Mouse (Mus musculus) forebrain, embryonic 13.5 days (tissue): ENCODE results near the gene Syne1. TPM values are rescaled to one million over a fixed set of nuclear protein-coding genes. Genes with fewer than 3 reads are reported as not detected.

Source experiments
- ATAC-seq: fragments of 200-750 bp; cut with Nextera tagmentation; 2 replicates; pipeline ENCODE4 v1.8.0; 2017
- H3K27ac ChIP-seq: fragments of 300-500 bp; sonication (generic); 2 replicates; pipeline ENCODE4 v1.5.1; 2015; ENCODE audit warnings: inconsistent platforms, mild to moderate bottlenecking, moderate library complexity
- H3K27me3 ChIP-seq: fragments of 300-500 bp; sonication (generic); 2 replicates; pipeline ENCODE4 v1.6.1; 2015; ENCODE audit warnings: mild to moderate bottlenecking, inconsistent platforms
- H3K36me3 ChIP-seq: fragments of 300-500 bp; sonication (generic); 2 replicates; pipeline ENCODE4 v1.6.1; 2015; ENCODE audit warnings: mild to moderate bottlenecking, inconsistent platforms; ENCODE audit not compliant: poor library complexity, severe bottlenecking
- H3K4me1 ChIP-seq: fragments of 300-500 bp; sonication (generic); 2 replicates; pipeline ENCODE4 v1.6.1; 2015; ENCODE audit warnings: inconsistent platforms
- H3K4me2 ChIP-seq: fragments of 300-500 bp; sonication (generic); 2 replicates; pipeline ENCODE4 v1.6.1; 2015; ENCODE audit warnings: inconsistent platforms, mild to moderate bottlenecking, moderate library complexity
- H3K4me3 ChIP-seq: fragments of 300-500 bp; sonication (generic); 2 replicates; pipeline ENCODE4 v1.5.1; 2015; ENCODE audit warnings: mild to moderate bottlenecking, inconsistent platforms
- H3K9ac ChIP-seq: fragments of 300-500 bp; sonication (generic); 2 replicates; pipeline ENCODE4 v1.6.1; 2015; ENCODE audit warnings: mild to moderate bottlenecking, inconsistent platforms
- H3K9me3 ChIP-seq: fragments of 300-500 bp; sonication (generic); replicated peaks from 2 replicates; pipeline ENCODE4 v1.6.1; 2016; ENCODE audit warnings: inconsistent platforms
- WGBS: fragments of 180-500 bp; shearing (Covaris S2); methylation state at CpG from one replicate; pipeline ENCODE4 v1.1.7; 2015; 5-methylcytosine and 5-hydroxymethylcytosine counted together
- polyA plus RNA-seq: library from polyadenylated mRNA; unstranded; fragments of >200 nt; fragmentation: Nextera tagmentation; extraction: Ambion mirVana; gene quantifications from 2 replicates; pipeline ENCODE4 v1.2.1, GENCODE M21; 2015

The Syne1 gene
- polyA plus RNA-seq, 1 experiment from 2014 or later = 2.4 TPM

DNA sequence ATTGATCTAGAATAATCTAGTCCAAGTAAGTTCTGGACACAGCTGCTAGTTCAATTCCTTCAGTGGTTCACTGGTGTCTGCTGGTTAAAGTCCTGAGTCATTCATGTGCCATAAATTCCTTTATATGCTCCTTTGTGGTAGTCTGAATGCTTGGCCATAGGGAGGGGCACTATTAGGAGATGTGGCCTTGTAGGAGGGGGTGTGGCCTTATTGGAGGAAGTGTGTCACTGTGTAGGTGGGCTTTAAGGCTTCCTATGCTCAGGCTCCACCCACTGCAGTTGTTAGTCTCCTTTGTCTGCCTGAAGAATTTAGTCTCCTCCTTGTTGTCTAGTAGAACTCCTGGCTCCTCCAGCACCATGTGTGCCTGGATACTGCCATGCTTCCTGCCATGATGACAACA, 362.4 kb downstream of the Syne1 start:
- no peaks in the 10 kb centered on the region for H3K4me1 ChIP-seq
- H3K27me3 ChIP-seq = no peaks in the 10 kb centered on the region
- H3K36me3 ChIP-seq = no peaks in the 10 kb centered on the region
- H3K4me3 ChIP-seq = no peak overlapping the region
- no peak for ATAC-seq
- no peak overlapping the region for H3K27ac ChIP-seq
- no peak overlapping the region for H3K4me2 ChIP-seq
- no peak overlapping the region for H3K9ac ChIP-seq
- no peaks in the 10 kb centered on the region for H3K9me3 ChIP-seq

DNA sequence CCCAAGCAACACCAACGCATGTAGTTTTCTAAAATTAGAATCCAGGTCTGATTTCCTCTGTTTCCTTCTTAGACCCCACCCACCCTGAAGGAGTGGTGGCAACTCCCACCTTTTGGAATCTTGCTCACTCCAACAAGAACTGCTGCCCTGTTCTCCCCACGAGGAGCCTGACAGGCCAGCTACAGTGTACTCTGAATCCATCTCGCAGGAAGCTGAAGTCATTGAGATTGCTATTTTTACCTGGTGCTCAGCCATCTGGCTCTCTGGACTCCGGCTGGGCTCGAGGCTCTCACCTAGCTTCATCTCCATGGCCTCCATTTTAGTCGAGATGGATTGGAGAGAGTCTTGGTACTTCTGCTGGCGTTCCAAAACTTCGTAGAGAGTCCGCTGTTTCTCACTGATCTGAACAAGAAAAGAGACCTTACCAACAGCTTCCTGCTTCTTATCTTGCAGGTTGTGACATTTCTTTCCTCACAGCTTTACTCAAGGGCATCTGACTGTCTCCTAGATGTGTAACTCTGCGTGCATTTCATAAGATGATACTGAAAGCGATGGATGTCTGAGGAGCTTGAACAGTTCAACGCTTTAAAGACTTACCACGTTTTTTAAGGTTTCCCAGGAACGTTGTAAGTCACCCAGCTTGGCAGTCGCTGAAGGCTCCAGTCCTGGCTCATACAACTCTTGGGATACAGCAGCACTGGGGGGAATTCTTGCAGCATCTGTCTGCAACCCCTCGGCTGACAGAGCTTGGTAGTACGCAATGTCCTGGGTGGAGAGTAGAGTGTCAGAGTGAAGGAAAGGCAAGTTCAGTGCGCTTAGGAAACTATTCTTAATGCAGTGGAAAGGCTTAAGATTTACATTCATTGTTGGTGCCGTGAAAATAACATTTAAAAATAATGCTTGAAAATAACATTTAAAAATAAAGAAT, 365.9 kb downstream of the Syne1 start:
- H3K9ac ChIP-seq = no peak overlapping the region
- H3K36me3 ChIP-seq = no peaks in the 10 kb centered on the region
- no peak for ATAC-seq
- no peak overlapping the region for H3K4me2 ChIP-seq
- no peak overlapping the region for H3K27ac ChIP-seq
- no peak overlapping the region for H3K4me3 ChIP-seq
- H3K9me3 ChIP-seq = no peaks in the 10 kb centered on the region
- no peaks in the 10 kb centered on the region for H3K27me3 ChIP-seq
- WGBS = 86% methylated on average over 19 of the region's 19 CpGs
- no peaks in the 10 kb centered on the region for H3K4me1 ChIP-seq

DNA sequence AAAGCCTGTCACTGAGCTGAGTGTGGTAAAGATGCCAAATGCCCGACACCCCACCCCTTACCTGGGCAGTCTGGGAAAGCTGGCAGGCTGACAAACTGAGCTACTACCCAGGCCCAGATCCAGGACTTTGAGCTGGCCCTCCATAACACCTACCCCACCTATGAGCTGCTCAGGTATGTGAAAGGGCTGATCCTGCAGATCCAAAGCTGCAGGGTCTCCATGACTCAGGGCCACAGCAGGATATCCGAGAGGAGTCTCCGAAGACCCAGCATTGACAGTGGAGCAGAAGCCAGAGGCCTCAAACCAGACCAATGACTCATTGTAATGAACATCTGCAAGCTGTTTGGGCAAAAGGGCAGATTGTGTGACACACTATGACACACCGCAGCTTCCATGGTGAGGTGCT, 369.5 kb downstream of the Syne1 start:
- no peaks in the 10 kb centered on the region for H3K27me3 ChIP-seq
- no peak overlapping the region for H3K27ac ChIP-seq
- no peaks in the 10 kb centered on the region for H3K9me3 ChIP-seq
- no peak overlapping the region for H3K9ac ChIP-seq
- no peaks in the 10 kb centered on the region for H3K4me1 ChIP-seq
- WGBS = 91% methylated on average over 4 of the region's 4 CpGs
- ATAC-seq = no peak
- no peak overlapping the region for H3K4me3 ChIP-seq
- no peak overlapping the region for H3K4me2 ChIP-seq
- H3K36me3 ChIP-seq = no peaks in the 10 kb centered on the region

DNA sequence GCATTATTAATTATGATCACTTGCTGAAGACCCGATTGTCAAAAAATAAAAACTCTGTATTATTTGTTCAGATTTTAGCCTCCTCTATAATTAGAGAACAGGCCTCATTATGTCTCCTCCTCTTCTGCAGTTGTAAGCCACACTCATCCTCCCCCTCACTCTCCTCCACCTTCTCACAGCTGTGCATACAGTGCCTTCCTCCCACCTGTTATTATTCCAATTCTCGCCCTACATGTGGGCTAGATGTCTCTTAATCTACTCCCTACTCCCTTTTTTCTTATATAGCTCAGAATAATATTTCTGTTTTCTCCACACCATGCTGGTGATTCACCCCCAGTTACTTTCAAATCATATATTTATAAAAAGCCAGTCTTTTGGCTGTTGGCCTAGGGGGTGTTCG, 371.4 kb downstream of the Syne1 start:
- ATAC-seq = no peak
- 89% methylated on average over 3 of the region's 3 CpGs for WGBS
- Histone ChIP-seq H3K27ac (no peak overlapping the region), H3K4me2 (no peak overlapping the region), H3K27me3 (no peaks in the 10 kb centered on the region), H3K9ac (no peak overlapping the region), H3K36me3 (no peaks in the 10 kb centered on the region), H3K4me3 (no peak overlapping the region), H3K9me3 (no peaks in the 10 kb centered on the region), H3K4me1 (no peaks in the 10 kb centered on the region)

DNA sequence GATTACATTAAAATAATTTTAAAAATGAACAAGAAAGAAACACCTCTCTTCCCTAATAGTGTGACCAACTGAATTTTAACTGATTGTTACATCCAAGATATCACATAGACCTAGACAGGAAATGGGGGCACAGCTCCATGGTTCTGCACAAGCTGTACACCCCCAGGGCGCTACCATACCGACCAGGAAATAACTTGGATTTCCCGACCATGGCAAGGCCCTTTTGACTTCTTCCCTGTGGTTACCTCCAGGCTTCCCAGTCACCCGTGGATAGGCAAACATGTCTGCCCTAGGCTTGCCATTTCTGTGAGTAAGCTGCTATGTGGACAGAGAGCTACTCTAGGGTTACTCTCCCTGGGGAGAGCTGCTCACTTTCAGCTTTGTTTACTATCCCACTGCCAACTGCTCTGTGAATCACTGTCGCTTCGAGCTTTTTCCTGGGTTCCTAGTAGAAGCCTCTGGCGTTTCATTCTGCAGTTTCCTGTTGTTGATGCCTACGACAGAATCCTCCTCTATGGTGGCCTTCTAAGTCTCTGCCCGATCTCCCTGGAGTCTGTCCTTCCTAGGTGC, 373.8 kb downstream of the Syne1 start:
- Histone ChIP-seq H3K4me3 (no peak overlapping the region), H3K9ac (no peak overlapping the region), H3K9me3 (no peaks in the 10 kb centered on the region), H3K27me3 (no peaks in the 10 kb centered on the region), H3K4me1 (no peaks in the 10 kb centered on the region), H3K27ac (no peak overlapping the region), H3K36me3 (no peaks in the 10 kb centered on the region), H3K4me2 (no peak overlapping the region)
- 86% methylated on average over 9 of the region's 9 CpGs for WGBS
- ATAC-seq = no peak

DNA sequence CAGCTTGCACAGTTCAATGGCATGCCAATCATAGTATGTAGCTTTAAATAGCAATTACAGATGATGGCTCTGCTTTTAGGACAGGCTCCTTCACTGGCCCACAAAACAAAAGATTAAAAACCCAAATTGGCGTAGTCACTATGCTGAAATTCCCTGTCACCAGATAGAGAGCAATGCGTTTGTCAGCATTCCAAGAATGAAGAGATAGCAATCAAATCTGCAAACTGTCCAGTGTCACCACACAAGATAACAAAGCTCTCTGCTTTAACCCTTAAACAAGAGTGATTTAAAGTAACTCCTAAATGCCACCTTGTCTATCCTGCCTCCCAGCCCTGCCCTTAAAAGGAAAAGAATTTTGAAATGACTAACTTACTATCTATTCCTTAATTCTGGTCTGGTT, 374.9 kb downstream of the Syne1 start:
- Histone ChIP-seq H3K27me3 (no peaks in the 10 kb centered on the region), H3K27ac (no peak overlapping the region), H3K4me1 (no peaks in the 10 kb centered on the region), H3K9me3 (no peaks in the 10 kb centered on the region), H3K4me2 (no peak overlapping the region), H3K4me3 (no peak overlapping the region), H3K9ac (no peak overlapping the region), H3K36me3 (no peaks in the 10 kb centered on the region)
- no peak for ATAC-seq
- WGBS = 60% methylated on average over 2 of the region's 2 CpGs

DNA sequence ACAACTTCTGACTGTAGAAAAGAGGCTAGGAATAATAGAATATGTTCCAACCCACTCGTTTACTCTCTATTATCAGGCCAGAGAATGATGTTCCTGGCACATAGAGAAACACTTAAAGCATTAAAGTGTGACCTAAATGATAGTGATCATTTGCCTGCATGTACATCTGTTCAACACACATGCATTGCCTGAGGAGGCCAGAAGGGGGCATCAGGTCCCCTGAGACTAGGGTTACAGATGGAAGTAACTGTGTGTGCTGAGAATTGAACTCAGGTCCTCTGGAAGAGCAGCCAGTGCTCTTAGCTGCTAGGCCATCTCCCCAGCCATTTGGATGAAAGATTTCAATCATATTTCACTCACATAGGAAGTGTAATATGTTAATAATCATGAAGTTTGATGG, 380.9 kb downstream of the Syne1 start:
- Histone ChIP-seq H3K9me3 (no peaks in the 10 kb centered on the region), H3K4me3 (no peak overlapping the region), H3K27ac (no peak overlapping the region), H3K27me3 (no peaks in the 10 kb centered on the region), H3K4me2 (no peak overlapping the region), H3K4me1 (no peaks in the 10 kb centered on the region), H3K9ac (no peak overlapping the region), H3K36me3 (no peaks in the 10 kb centered on the region)
- 63% methylated on average over 1 of the region's 1 CpGs for WGBS
- no peak for ATAC-seq

DNA sequence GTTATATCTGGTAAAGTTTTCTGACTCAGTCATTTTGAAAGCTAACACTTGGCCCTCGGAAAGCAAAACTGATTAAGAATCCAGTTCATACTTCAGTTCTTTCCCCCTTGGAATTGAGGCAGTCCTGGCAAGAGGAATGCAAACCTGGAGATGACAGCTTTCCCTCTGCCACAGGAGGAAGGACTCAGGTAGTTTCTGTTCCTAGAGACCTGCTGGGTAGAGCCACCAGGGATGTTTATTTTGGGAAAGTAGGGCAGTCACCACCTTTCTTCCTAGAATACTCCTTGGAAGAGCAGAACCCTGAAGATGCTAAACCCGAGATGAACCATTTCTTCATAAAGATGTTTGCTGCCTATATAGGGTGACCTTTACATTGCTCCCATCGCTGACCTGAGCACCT, 383.8 kb downstream of the Syne1 start:
- H3K36me3 ChIP-seq = no peaks in the 10 kb centered on the region
- H3K9me3 ChIP-seq = no peaks in the 10 kb centered on the region
- no peak for ATAC-seq
- H3K9ac ChIP-seq = no peak overlapping the region
- no peak overlapping the region for H3K4me3 ChIP-seq
- H3K4me2 ChIP-seq = no peak overlapping the region
- WGBS = 88% methylated on average over 3 of the region's 3 CpGs
- H3K27ac ChIP-seq = no peak overlapping the region
- no peaks in the 10 kb centered on the region for H3K27me3 ChIP-seq
- no peaks in the 10 kb centered on the region for H3K4me1 ChIP-seq

DNA sequence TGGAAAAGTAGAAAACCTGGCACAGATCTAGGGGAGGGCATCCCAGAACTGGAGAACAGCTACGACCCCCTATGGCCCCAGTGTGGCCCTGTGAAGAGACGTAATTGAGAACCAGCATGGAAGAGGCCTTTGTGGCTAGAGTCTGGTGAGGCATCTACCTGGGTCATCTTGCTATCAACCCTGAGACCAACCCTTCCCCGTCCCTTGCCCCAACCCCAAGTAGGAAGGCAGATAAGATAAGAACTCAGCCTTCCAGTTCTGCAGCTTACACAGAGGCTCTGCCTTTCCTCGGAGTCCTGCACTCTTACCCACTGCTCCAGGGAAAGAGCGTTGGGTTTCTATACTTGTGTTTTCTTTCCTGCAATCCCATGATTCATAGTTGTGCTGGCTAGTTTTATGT, 385.8 kb downstream of the Syne1 start:
- Histone ChIP-seq H3K4me3 (no peak overlapping the region), H3K36me3 (no peaks in the 10 kb centered on the region), H3K9ac (no peak overlapping the region), H3K27me3 (no peaks in the 10 kb centered on the region), H3K27ac (no peak overlapping the region), H3K9me3 (no peaks in the 10 kb centered on the region), H3K4me1 (no peaks in the 10 kb centered on the region), H3K4me2 (no peak overlapping the region)
- 92% methylated on average over 5 of the region's 5 CpGs for WGBS
- no peak for ATAC-seq

DNA sequence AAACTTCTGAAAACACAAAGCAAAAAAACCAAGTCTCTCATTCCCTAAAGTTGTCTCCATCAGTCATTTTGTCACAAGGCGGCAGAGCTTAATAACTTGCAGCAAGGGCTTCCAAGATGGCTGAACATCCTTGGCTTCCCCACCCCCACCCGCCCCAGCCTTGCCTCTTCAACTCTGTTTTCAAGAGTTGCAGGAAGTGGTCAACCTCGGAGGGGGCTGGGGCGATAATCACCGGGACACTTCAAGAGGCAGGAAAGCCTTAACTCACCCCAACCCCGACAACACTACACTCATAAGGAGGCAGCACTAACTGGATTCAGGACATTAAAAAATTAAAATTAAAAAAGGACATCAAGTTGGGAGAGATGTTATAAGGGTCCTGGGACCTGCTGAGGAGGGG, 387.5 kb downstream of the Syne1 start:
- Histone ChIP-seq H3K4me3 (no peak overlapping the region), H3K27ac (no peak overlapping the region), H3K4me2 (no peak overlapping the region), H3K4me1 (no peaks in the 10 kb centered on the region), H3K9ac (no peak overlapping the region), H3K9me3 (no peaks in the 10 kb centered on the region), H3K36me3 (no peaks in the 10 kb centered on the region), H3K27me3 (no peaks in the 10 kb centered on the region)
- WGBS = 77% methylated on average over 6 of the region's 6 CpGs
- no peak for ATAC-seq

DNA sequence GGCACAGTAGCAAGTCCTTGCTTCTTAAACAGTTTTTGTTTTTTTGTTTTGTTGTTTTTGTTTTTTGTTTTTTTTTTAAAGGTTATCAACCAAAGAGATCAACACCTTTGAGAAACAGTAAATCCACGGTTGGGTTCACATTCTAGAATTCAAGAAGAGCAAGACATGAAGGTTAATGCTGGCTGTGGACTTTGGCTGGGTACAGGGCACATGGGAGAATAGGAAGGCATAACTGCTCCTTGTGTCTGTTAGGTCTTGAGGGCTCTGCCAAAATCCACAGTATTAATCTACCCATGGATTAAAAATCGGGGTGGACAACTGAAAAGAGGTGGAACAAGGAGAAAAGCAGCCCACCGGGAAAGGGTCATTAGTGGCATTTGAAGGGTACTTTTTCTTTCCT, 388.0 kb downstream of the Syne1 start:
- H3K9ac ChIP-seq = no peak overlapping the region
- no peaks in the 10 kb centered on the region for H3K9me3 ChIP-seq
- no peak overlapping the region for H3K27ac ChIP-seq
- no peaks in the 10 kb centered on the region for H3K36me3 ChIP-seq
- no peaks in the 10 kb centered on the region for H3K27me3 ChIP-seq
- no peak for ATAC-seq
- no peak overlapping the region for H3K4me2 ChIP-seq
- 78% methylated on average over 3 of the region's 3 CpGs for WGBS
- no peaks in the 10 kb centered on the region for H3K4me1 ChIP-seq
- no peak overlapping the region for H3K4me3 ChIP-seq

DNA sequence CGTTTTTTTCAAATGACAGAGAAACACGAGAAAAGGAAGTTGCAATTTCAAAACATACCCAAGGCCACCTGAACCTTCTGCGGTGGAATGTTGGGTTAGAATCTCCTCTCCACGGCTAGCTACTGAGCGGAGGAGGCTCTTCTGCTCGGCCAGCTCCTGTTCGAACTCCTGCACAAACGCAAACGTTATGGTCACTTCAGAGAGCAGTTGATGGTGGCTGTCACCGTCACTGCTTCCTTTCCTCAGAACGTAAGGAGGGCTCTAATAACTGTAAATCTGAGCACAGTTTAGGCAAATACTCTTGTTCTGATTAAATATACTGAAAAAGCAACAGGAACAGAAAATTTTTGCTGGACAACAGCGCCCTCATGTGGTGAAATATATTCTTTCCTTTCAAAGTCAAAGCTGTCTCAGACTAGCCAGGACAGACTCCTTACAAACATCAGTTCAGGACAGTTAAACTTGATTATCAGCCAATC, 389.8 kb downstream of the Syne1 start:
- Histone ChIP-seq H3K4me1 (no peaks in the 10 kb centered on the region), H3K27me3 (no peaks in the 10 kb centered on the region), H3K27ac (no peak overlapping the region), H3K9me3 (no peaks in the 10 kb centered on the region), H3K36me3 (no peaks in the 10 kb centered on the region), H3K4me3 (no peak overlapping the region), H3K9ac (no peak overlapping the region), H3K4me2 (no peak overlapping the region)
- ATAC-seq = peak; percentile 43
- WGBS = 63% methylated on average over 12 of the region's 12 CpGs

DNA sequence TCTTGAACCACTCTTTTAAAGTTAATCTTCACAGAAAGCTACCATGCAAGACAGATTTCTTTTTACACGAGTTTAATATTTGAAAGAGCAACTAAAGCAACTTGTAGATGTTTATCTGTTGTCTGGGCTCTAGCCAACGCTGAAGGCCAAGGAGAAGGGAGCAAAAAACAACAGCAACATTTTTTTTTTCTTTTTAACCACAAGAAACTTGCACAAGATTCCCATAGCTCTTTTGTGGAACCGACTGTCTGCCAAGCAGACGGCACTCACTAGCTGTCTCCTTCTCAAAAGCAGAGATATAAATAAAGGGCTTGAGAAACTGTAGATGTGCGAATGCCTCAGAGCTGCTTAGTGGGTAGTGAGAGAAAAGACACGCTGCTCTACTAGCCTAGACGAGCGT, 391.6 kb downstream of the Syne1 start:
- no peak overlapping the region for H3K27ac ChIP-seq
- H3K4me1 ChIP-seq = no peaks in the 10 kb centered on the region
- WGBS = 83% methylated on average over 8 of the region's 8 CpGs
- no peaks in the 10 kb centered on the region for H3K9me3 ChIP-seq
- H3K36me3 ChIP-seq = no peaks in the 10 kb centered on the region
- no peak overlapping the region for H3K4me3 ChIP-seq
- H3K9ac ChIP-seq = no peak overlapping the region
- no peak overlapping the region for H3K4me2 ChIP-seq
- no peak for ATAC-seq
- H3K27me3 ChIP-seq = no peaks in the 10 kb centered on the region
